Mouse (Mus musculus) inflammation-experienced regulatory T-cells, adult 6 months (primary cell): ENCODE measurements around the gene Snx8. TPM values are rescaled to one million over a fixed set of nuclear protein-coding genes. Genes with fewer than 3 reads are reported as not detected.

Experiments used
- ATAC-seq: one replicate; pipeline ENCODE4 v1.8.0; 2017
- polyA plus RNA-seq, 3 experiments: library from polyadenylated mRNA; unstranded; fragments of 100-300 nt; shearing (Covaris generic); gene quantifications; one replicate each; pipeline ENCODE4 v1.2.1; 2017

Snx8 gene
- 1 to 10 TPM in 2 of 3 experiments, under 1 TPM in 1; 0.50 to 2.1 (median 1.6) TPM for polyA plus RNA-seq

- ATAC-seq: peak; percentile 63
Observed at GRCm38 (mm10) chr5:140388588-140389576, at the start of gene Snx8. Gene Snx8 (minus strand): TSS chr5:140389262.

- no peak for ATAC-seq
Observed at GRCm38 (mm10) chr5:140425016-140425783, 36.1 kb upstream of the Snx8 start.

- ATAC-seq: no peak
Observed at GRCm38 (mm10) chr5:140420616-140421015, 31.6 kb upstream of the Snx8 start.

- ATAC-seq: no peak
Observed at GRCm38 (mm10) chr5:140419442-140420080, 30.5 kb upstream of the Snx8 start.

GRCm38 (mm10) chr5:140418489-140419441 is 29.7 kb upstream of the Snx8 start, which contains the start of gene Eif3b:
Gene Eif3b (plus strand): TSS chr5:140419328.
- ATAC-seq: peak; percentile 88

GRCm38 (mm10) chr5:140418106-140418488 is 29.0 kb upstream of the Snx8 start:
- ATAC-seq: no peak

- ATAC-seq: no peak
Observed at GRCm38 (mm10) chr5:140414647-140415046, 25.6 kb upstream of the Snx8 start.

- no peak for ATAC-seq
Observed at GRCm38 (mm10) chr5:140411339-140411738, 22.3 kb upstream of the Snx8 start.

- ATAC-seq: no peak
Observed at GRCm38 (mm10) chr5:140408801-140409200, 19.7 kb upstream of the Snx8 start.

GRCm38 (mm10) chr5:140406666-140407065 is 17.6 kb upstream of the Snx8 start:
- ATAC-seq: no peak

- ATAC-seq: no peak
Observed at GRCm38 (mm10) chr5:140405126-140405525, 16.1 kb upstream of the Snx8 start.

GRCm38 (mm10) chr5:140402640-140403270 is 13.7 kb upstream of the Snx8 start:
- no peak for ATAC-seq

GRCm38 (mm10) chr5:140396166-140396940 is 7.3 kb upstream of the Snx8 start:
- ATAC-seq: no peak

- no peak for ATAC-seq
Observed at GRCm38 (mm10) chr5:140392701-140393100, 3.6 kb upstream of the Snx8 start.

- ATAC-seq: no peak
Observed at GRCm38 (mm10) chr5:140391981-140392380, 2.9 kb upstream of the Snx8 start.

- no peak for ATAC-seq
Observed at GRCm38 (mm10) chr5:140391435-140391834, 2.4 kb upstream of the Snx8 start.

GRCm38 (mm10) chr5:140389647-140390046 is 585 bp upstream of the Snx8 start:
- no peak for ATAC-seq

- no peak for ATAC-seq
Observed at GRCm38 (mm10) chr5:140387816-140388510, 1.1 kb downstream of the Snx8 start.

- ATAC-seq: no peak
Observed at GRCm38 (mm10) chr5:140387236-140387635, 1.8 kb downstream of the Snx8 start.

- ATAC-seq: no peak
Observed at GRCm38 (mm10) chr5:140384462-140384861, 4.6 kb downstream of the Snx8 start.
